Mouse (Mus musculus) kidney, adult 2 months (tissue): ENCODE measurements around the gene Cacna1c.

ENCODE experiments used
- CTCF ChIP-seq: fragments of 200-500 bp; conservative IDR thresholded peaks from 2 replicates; pipeline ENCODE4 v1.5.1; 2011; ENCODE audit warnings: low read depth, mild to moderate bottlenecking, control low read depth, low read length, moderate library complexity, mixed read lengths; ENCODE audit not compliant: insufficient read depth, insufficient read length
- POLR2A ChIP-seq: fragments of 200-500 bp; IDR thresholded peaks from one replicate; pipeline ENCODE4 v1.6.1; 2011; ENCODE audit warnings: low read depth, low read length, control low read depth

DNA sequence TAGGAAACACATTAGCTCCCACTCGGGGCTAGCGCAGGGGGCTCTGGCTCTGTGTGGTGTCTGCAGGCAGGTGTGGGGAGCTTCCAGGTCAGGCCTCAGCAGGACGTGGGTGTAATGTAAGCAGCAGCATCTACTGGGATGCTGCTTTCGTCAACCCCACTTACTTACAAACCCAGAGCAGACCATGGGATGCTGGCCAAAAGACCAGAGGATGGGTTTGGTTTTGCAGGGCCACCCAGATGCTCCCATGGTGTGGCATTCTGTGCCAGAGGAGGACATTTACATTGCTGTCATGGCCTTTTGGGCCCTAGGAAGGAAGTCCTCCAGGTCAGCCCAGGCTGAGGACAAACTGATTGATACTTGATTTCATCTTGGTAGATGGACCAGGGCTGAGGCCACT, 521.4 kb downstream of the Cacna1c start:
- TF ChIP-seq CTCF (no peak), POLR2A (no peak)
